Mouse (Mus musculus) heart, embryonic 10.5 days (tissue): ENCODE measurements around the gene Gm47959. TPM values are rescaled to one million over a fixed set of nuclear protein-coding genes. Genes with fewer than 3 reads are reported as not detected.
"Not testable (repeated sequence)": the region's sequence is repeated elsewhere in the genome, so short reads cannot be mapped to it uniquely, and the experiment has no call there.

Source experiments
- DNase-seq: peaks from one replicate; pipeline ENCODE4 v3.0.0-alpha.2; 2017; ENCODE audit warnings: low spot score
- H3K27ac ChIP-seq: fragments of 300-500 bp; sonication (generic); 2 replicates; pipeline ENCODE4 v1.5.1; 2016; ENCODE audit warnings: mild to moderate bottlenecking
- H3K27me3 ChIP-seq: fragments of 300-500 bp; sonication (generic); 2 replicates; pipeline ENCODE4 v1.6.1; 2016; ENCODE audit warnings: mild to moderate bottlenecking; ENCODE audit not compliant: poor library complexity, insufficient read depth, severe bottlenecking
- H3K36me3 ChIP-seq: fragments of 300-500 bp; sonication (generic); 2 replicates; pipeline ENCODE4 v1.6.1; 2016; ENCODE audit warnings: mild to moderate bottlenecking, moderate library complexity
- H3K4me1 ChIP-seq: fragments of 300-500 bp; sonication (generic); 2 replicates; pipeline ENCODE4 v1.6.1; 2016; ENCODE audit warnings: mild to moderate bottlenecking
- H3K4me3 ChIP-seq: fragments of 300-500 bp; sonication (generic); 2 replicates; pipeline ENCODE4 v1.5.1; 2016; ENCODE audit warnings: mild to moderate bottlenecking, moderate library complexity
- H3K9me3 ChIP-seq: fragments of 300-500 bp; sonication (generic); 2 replicates; pipeline ENCODE4 v1.6.1; 2016; ENCODE audit warnings: mild to moderate bottlenecking, moderate library complexity
- WGBS: fragments of 180-500 bp; shearing (Covaris S2); methylation state at CpG from one replicate; pipeline ENCODE4 v1.1.7; 2016; 5-methylcytosine and 5-hydroxymethylcytosine counted together
- polyA plus RNA-seq: library from polyadenylated mRNA; unstranded; fragments of >200 nt; fragmentation: Nextera tagmentation; extraction: Ambion mirVana; gene quantifications from 2 replicates; pipeline ENCODE4 v1.2.1, GENCODE M21; 2016

Gm47959 gene
- not detected in 2 replicates for polyA plus RNA-seq

DNA sequence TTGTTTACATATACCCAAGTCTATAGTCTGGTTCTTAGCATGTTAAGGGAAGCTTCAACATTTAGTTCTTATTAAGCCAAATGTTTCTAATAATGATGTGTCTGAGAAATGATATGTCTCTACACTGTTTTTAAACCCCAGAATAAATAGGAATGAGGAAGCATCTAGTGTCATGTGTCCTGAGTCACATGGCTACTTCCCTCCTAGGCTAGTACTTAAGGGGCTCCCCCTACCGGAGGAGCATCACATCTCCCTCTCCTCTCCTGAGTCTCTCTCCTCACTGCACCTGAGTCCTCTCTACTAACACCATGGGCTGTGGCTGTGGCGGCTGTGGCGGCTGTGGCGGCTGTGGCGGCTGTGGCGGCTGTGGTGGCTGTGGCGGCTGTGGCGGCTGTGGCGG lies at the start of gene Gm47959:
Gene Gm47959 (plus strand): TSS at position 243 of the 400 bp plus-strand sequence.
- H3K4me3 ChIP-seq, H3K9me3 ChIP-seq, H3K36me3 ChIP-seq, DNase-seq, H3K4me1 ChIP-seq, H3K27me3 ChIP-seq, H3K27ac ChIP-seq: not testable (repeated sequence)
- WGBS, result 95% methylated on average over 9 of the region's 9 CpGs

DNA sequence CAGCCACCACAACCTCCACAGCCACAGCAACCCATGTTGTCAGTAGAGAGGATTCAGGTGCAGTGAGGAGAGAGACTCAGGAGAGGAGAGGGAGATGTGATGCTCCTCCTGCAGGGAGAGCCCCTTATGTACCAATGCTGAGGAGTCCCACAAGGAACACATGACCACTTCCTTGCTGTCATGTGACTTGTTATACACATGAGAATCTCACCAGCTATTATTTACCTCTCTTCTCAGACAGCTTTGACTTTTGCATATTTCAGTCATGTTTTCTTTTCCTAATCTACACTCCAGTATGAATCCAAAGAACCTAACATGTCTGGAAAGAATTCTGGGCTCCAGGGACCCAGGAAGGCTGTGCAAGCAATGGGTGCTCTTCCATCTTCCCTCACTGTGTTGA lies 44.4 kb upstream of the Gm47959 start, which contains the start of gene Gm7544:
Gene Gm7544 (minus strand): TSS at position 101 of the 400 bp plus-strand sequence.
- not testable (repeated sequence) for H3K27ac ChIP-seq, DNase-seq, H3K36me3 ChIP-seq

DNA sequence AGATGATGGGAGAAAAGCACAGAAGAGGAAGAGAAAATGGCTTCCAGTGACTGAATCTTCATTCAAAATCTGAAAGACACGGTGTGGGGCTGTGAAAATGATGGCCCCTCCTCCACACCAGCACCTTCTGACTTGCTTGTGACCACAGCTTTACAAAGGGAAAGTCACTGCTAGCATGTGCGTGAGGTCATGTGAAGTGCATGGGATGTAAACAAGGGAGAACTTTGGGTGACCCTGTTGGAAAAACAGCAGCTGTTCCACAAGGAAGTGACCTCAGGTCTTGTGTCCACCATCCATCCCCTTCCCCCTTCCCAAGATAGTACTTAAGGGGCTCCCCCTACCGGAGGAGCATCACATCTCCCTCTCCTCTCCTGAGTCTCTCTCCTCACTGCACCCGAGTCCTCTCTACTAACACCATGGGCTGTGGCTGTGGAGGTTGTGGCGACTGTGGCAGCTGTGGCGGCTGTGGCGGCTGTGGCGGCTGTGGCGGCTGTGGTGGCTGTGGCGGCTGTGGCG lies 40.4 kb upstream of the Gm47959 start, which contains the start of gene Gm47955:
Gene Gm47955 (plus strand): TSS at position 417 of the 516 bp plus-strand sequence.
- no peak for DNase-seq
- Histone ChIP-seq H3K9me3 (no peaks in the 10 kb centered on the region), H3K36me3 (no peaks in the 10 kb centered on the region), H3K27ac (no peak within 1 kb of the TSS), H3K27me3 (no peaks in the 10 kb centered on the region), H3K4me3 (no peak within 1 kb of the TSS), H3K4me1 (no peaks in the 10 kb centered on the region)
- 84% methylated on average over 11 of the region's 11 CpGs for WGBS

More for the DNA sequence above, 44.4 kb upstream of the Gm47959 start, which contains the start of gene Gm7544:
- not testable (repeated sequence) for H3K27me3 ChIP-seq, H3K9me3 ChIP-seq, H3K4me3 ChIP-seq, H3K4me1 ChIP-seq

DNA sequence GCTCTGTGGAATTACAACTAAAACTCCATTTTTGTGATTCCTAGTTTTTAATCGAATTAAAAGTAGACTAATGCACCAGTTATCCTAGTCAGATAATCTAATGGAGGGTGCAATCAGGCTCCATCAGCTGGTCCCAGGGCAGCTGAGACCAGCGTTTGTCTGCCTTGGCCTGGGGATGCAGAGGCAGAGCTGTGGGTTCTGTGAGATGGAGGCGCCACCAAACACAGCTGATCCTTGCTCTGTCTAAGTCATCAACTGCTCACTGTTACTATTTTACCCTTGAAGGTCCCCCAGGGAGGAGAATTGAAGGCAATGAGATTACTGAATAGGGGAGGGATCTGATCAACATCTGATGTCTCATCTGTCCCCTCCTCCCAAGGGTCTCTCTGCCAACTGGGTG lies 33.9 kb upstream of the Gm47959 start:
- no peak for DNase-seq
- Histone ChIP-seq H3K4me3 (no peak overlapping the region), H3K36me3 (no peaks in the 10 kb centered on the region), H3K27ac (no peak overlapping the region), H3K27me3 (no peaks in the 10 kb centered on the region), H3K4me1 (peaks cover 3% of the 10 kb centered on the region; the same call in 1 of the 2 replicates), H3K9me3 (no peaks in the 10 kb centered on the region)
- 73% methylated on average over 3 of the region's 3 CpGs for WGBS

DNA sequence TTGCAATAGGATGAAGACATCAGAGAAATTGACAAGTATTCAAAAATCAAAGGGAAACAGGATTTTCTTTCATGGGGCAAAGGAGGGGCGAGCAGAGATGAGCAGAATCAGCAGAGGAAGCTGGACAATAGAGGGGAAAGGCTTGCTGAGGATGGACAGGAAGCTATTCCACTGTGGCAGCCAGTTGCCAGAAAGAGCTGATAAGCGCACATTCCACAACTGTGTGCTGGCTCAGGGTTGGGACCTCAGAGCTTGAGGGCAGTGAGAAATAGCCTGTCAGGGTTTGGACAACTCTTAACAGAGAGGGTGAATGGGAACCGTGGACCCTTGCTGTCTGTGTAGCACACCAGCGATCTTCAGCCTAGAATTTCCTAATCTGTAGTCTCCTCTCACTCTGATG lies 28.3 kb upstream of the Gm47959 start:
- Histone ChIP-seq H3K4me3 (peak overlapping the region; percentile 6; the same call in 1 of the 2 replicates), H3K27ac (peak overlapping the region; percentile 65), H3K9me3 (no peaks in the 10 kb centered on the region), H3K27me3 (no peaks in the 10 kb centered on the region), H3K36me3 (no peaks in the 10 kb centered on the region), H3K4me1 (peaks cover 35% of the 10 kb centered on the region)
- peak; percentile 89 for DNase-seq
- WGBS, result 8% methylated on average over 4 of the region's 4 CpGs

DNA sequence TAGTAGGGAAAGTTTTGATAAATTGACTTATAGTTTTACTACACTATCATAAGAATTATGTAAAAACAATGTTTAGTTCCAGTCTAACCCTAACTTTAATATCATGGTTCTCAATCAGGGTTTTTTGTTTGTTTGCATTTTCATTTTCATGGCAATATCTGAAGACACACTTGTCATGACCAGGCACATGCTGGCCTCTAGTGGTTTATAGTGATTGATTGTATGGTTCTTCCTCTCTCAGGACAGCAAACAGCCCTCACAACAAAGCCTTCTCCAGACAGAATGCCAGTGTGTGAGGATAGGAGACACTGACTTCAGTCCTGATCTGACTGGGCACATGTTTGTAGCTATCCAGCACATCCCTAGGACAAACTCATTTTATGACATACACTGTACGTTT lies 27.1 kb upstream of the Gm47959 start:
- WGBS, result 80% methylated on average over 1 of the region's 1 CpGs
- Histone ChIP-seq H3K4me3 (no peak overlapping the region), H3K4me1 (peaks cover 35% of the 10 kb centered on the region), H3K27ac (peak overlapping the region; percentile 52; the same call in 1 of the 2 replicates), H3K36me3 (no peaks in the 10 kb centered on the region), H3K9me3 (no peaks in the 10 kb centered on the region), H3K27me3 (no peaks in the 10 kb centered on the region)
- no peak for DNase-seq

DNA sequence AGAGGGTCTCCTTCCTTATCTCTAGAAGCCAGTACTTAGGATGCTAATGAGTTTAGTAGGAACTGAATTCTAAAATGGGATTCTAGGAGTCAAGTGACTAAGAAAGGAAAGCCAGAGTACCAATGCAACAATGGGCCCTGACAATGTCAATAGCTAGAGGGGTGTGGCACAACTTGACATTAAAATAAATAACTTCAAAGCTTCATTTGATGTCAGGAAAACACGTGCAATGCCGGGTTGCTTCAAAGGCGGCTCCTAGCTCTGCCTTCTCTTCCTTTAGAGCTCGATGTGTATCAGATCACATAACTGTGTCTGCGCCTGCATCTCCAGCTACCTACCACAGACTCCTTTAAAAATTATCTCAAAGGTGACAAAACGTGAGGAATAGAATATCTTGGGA lies 26.4 kb upstream of the Gm47959 start:
- H3K27me3 ChIP-seq, result no peaks in the 10 kb centered on the region
- H3K4me1 ChIP-seq, result peaks cover 35% of the 10 kb centered on the region
- 41% methylated on average over 6 of the region's 6 CpGs for WGBS
- H3K4me3 ChIP-seq, result no peak overlapping the region
- H3K27ac ChIP-seq, result peak overlapping the region; percentile 52; the same call in 1 of the 2 replicates
- no peaks in the 10 kb centered on the region for H3K9me3 ChIP-seq
- H3K36me3 ChIP-seq, result no peaks in the 10 kb centered on the region
- no peak for DNase-seq

DNA sequence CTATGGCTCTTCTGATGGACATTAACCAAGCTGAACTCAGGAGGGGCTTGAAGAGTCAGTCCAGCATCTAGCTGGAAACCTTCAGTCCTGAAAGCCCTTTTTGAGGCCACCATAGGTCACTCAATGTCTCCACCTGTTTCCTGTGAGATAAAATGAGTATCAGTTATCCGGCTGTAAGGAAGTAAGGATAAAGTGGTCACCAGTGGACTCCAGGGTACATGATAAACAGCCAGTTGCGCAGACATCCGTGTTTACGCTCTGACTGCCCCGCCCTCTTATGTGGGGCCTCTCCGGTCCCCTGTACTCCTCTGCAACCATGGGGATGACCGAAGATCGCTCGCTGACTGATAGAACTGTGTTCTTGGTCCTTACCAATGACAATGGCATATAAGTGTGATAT lies 26.0 kb upstream of the Gm47959 start:
- Histone ChIP-seq H3K4me1 (peaks cover 35% of the 10 kb centered on the region), H3K27ac (peak overlapping the region; percentile 52; the same call in 1 of the 2 replicates), H3K27me3 (no peaks in the 10 kb centered on the region), H3K4me3 (no peak overlapping the region), H3K36me3 (no peaks in the 10 kb centered on the region), H3K9me3 (no peaks in the 10 kb centered on the region)
- peak; percentile 89 for DNase-seq
- WGBS, result 69% methylated on average over 9 of the region's 9 CpGs

DNA sequence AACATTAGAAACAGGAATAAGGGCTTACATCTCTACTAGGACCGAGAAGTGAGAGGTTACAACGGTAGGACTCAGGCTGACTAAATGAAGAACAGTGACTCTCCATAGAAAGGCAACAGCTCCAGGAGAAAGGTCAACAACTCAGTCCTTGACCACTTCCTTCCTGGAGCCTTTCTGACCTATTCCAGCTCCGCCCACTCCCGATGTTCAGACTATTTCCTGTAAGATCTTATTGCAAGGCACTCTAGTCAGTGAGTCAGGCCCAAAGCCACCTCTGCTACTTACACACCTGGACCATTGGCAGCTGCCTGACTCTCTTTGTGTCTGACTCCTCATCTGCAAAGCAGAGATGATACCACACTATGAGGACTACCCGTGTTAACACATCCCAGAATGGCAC lies 24.6 kb upstream of the Gm47959 start:
- Histone ChIP-seq H3K27ac (no peak overlapping the region), H3K36me3 (no peaks in the 10 kb centered on the region), H3K27me3 (no peaks in the 10 kb centered on the region), H3K4me3 (no peak overlapping the region), H3K4me1 (peaks cover 35% of the 10 kb centered on the region), H3K9me3 (no peaks in the 10 kb centered on the region)
- DNase-seq, result no peak
- 59% methylated on average over 5 of the region's 5 CpGs for WGBS

DNA sequence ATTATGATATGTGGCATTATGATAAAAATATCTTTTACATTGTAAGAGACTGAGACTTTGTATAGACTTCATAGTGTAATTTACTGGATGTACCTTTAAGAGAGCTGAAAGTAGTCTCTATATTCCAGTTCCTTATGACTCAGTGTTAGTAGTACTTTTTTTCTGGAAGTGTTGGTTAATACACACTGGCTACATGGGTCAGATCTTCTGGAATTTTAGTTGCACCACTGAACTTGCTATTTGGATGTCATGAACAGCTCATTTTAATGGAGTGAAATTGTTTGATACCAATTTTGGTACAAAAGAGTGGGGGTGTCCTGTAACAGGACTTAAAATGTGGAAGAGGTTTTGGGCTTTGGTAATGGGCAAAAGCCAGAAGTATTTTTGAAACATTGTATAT lies 22.5 kb upstream of the Gm47959 start:
- H3K27ac ChIP-seq, result no peak overlapping the region
- DNase-seq, result no peak

DNA sequence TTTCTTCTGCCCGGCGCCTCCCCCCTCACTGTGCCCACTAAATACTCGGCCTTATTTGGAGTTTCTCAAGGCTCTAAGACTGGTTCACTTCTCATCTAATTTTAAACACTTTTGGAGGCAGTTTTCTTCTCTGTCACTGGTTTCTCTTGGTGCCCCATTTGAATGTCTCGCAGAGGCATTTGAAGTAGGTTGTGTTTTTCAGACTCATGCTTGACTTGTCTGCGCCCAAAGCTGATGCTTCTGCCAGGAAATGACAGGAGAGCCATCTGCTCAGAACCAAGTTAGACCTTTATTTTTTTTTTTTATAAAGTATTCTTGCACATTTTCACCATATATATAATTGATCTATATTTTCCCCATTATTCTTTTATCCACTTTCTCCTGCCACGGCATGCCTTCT lies 13.6 kb upstream of the Gm47959 start:
- Histone ChIP-seq H3K4me1 (no peaks in the 10 kb centered on the region), H3K27ac (no peak overlapping the region), H3K36me3 (no peaks in the 10 kb centered on the region), H3K9me3 (no peaks in the 10 kb centered on the region; the same call in 1 of the 2 replicates), H3K27me3 (no peaks in the 10 kb centered on the region), H3K4me3 (no peak overlapping the region)
- no peak for DNase-seq
- 87% methylated on average over 6 of the region's 6 CpGs for WGBS

More for the DNA sequence above, 22.5 kb upstream of the Gm47959 start:
- Histone ChIP-seq H3K27me3 (no peaks in the 10 kb centered on the region), H3K36me3 (no peaks in the 10 kb centered on the region), H3K4me3 (no peak overlapping the region), H3K4me1 (peaks cover 21% of the 10 kb centered on the region), H3K9me3 (no peaks in the 10 kb centered on the region)

DNA sequence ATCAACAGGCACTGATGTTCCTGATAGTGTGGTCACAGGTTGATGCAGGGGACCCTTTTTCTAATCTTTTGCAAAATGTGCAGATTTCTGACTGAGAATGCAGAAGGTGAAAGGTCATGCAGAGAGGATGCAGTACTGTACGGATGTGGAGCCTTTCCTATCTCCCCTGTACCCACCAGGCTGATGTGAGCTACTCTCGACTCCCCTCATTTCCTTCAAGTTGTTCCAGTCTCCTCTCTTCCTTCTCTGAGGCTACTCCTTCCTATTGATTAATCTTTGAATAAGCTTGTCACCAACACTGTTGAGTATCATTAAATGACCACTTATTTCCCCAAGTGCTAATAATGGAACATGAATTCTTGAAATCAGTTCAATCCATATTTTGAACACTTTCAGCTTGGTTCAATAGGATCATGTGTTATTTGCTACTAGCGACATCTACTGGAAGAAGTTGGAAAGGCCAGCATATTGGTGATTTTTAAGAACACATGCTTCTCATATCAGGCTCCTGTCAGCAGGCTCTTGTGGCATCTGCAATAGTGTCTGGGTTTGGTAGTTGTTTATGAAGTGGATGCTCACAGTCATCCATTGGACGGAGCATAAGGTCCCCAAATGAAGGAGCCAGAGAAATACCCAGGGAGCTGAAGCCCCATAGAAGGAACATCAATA lies 12.7 kb upstream of the Gm47959 start:
- WGBS, result 26% methylated on average over 4 of the region's 4 CpGs
- peak; percentile 77 for DNase-seq
- H3K36me3 ChIP-seq, result no peaks in the 10 kb centered on the region
- H3K27me3 ChIP-seq, result no peaks in the 10 kb centered on the region
- H3K4me3 ChIP-seq, result no peak overlapping the region
- H3K9me3 ChIP-seq, result no peaks in the 10 kb centered on the region; the same call in 1 of the 2 replicates
- no peaks in the 10 kb centered on the region for H3K4me1 ChIP-seq
- H3K27ac ChIP-seq, result no peak overlapping the region

DNA sequence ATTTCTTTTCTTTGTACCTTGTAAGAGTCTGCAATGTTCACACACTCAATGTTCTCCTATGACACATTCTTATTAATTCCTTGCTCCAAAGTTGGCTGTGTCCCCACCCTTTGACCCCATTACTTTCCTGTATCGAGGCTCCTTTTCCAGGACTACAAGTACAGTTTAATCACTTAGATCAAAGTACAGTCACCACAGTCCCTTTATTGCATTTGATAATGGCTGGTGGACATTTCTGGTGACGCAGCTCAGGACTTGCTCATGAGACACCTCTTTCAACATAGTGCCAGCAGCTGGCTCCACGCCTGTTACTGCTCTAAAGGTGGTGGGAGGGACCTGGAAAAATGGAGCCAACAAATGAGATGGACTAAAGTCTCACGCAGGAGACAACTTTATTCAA lies 9.3 kb upstream of the Gm47959 start:
- no peak for DNase-seq
- Histone ChIP-seq H3K36me3 (no peaks in the 10 kb centered on the region), H3K27me3 (no peaks in the 10 kb centered on the region), H3K4me3 (no peak overlapping the region), H3K9me3 (no peaks in the 10 kb centered on the region), H3K4me1 (no peaks in the 10 kb centered on the region), H3K27ac (no peak overlapping the region)
- WGBS, result 60% methylated on average over 4 of the region's 4 CpGs
